Mouse (Mus musculus): Measurements from ENCODE around the gene Slc26a8.
"Not testable (repeated sequence)": the region's sequence is repeated elsewhere in the genome, so short reads cannot be mapped to it uniquely, and the experiment has no call there.

Slc26a8 gene

GRCm38 (mm10) chr17:28689586-28690283 is at the start of gene Slc26a8:
Gene Slc26a8 (minus strand): TSS chr17:28690233.
- DNase-seq: peak; percentile 51

GRCm38 (mm10) chr17:28739244-28739643 is 49.2 kb upstream of the Slc26a8 start:
- no peak for DNase-seq

GRCm38 (mm10) chr17:28737973-28738372 is 47.9 kb upstream of the Slc26a8 start:
- DNase-seq: no peak

GRCm38 (mm10) chr17:28736486-28736885 is 46.5 kb upstream of the Slc26a8 start:
- no peak for DNase-seq

- no peak for DNase-seq
Measured at GRCm38 (mm10) chr17:28735317-28736105, 45.5 kb upstream of the Slc26a8 start.

GRCm38 (mm10) chr17:28727511-28727910 is 37.5 kb upstream of the Slc26a8 start:
- DNase-seq: not testable (repeated sequence)

- DNase-seq: no peak
Measured at GRCm38 (mm10) chr17:28725783-28726182, 35.8 kb upstream of the Slc26a8 start, which contains the start of gene AC170998.1. Gene AC170998.1 (plus strand): TSS chr17:28726083.

- no peak for DNase-seq
Measured at GRCm38 (mm10) chr17:28717535-28717934, 27.5 kb upstream of the Slc26a8 start.

GRCm38 (mm10) chr17:28715832-28716548 is 26.0 kb upstream of the Slc26a8 start:
- no peak for DNase-seq

- DNase-seq: no peak
Measured at GRCm38 (mm10) chr17:28714006-28714405, 24.0 kb upstream of the Slc26a8 start.

GRCm38 (mm10) chr17:28712305-28712704 is 22.3 kb upstream of the Slc26a8 start:
- DNase-seq: no peak

- DNase-seq: no peak
Measured at GRCm38 (mm10) chr17:28711237-28711636, 21.2 kb upstream of the Slc26a8 start.

- DNase-seq: no peak
Measured at GRCm38 (mm10) chr17:28710291-28710688, 20.3 kb upstream of the Slc26a8 start.

- DNase-seq: no peak
Measured at GRCm38 (mm10) chr17:28709552-28710290, 19.7 kb upstream of the Slc26a8 start.

- DNase-seq: no peak
Measured at GRCm38 (mm10) chr17:28708989-28709388, 19.0 kb upstream of the Slc26a8 start.

GRCm38 (mm10) chr17:28707816-28708215 is 17.8 kb upstream of the Slc26a8 start:
- DNase-seq: no peak

GRCm38 (mm10) chr17:28707136-28707627 is 17.1 kb upstream of the Slc26a8 start:
- DNase-seq: no peak

GRCm38 (mm10) chr17:28706697-28707096 is 16.7 kb upstream of the Slc26a8 start:
- DNase-seq: no peak

GRCm38 (mm10) chr17:28702646-28703045 is 12.6 kb upstream of the Slc26a8 start:
- no peak for DNase-seq

- no peak for DNase-seq
Measured at GRCm38 (mm10) chr17:28701737-28702136, 11.7 kb upstream of the Slc26a8 start.

GRCm38 (mm10) chr17:28701171-28701570 is 11.1 kb upstream of the Slc26a8 start:
- DNase-seq: no peak

- no peak for DNase-seq
Measured at GRCm38 (mm10) chr17:28699789-28700188, 9.8 kb upstream of the Slc26a8 start.

- no peak for DNase-seq
Measured at GRCm38 (mm10) chr17:28698672-28699071, 8.6 kb upstream of the Slc26a8 start.
